Comparison of ENCODE assay signal across 19 mouse cellular contexts in genomic region chrX:151653744-151654143, GRCm38 (mm10).
"Had no signal": no experiment of that assay in that cellular context is flagged by ENCODE, and none has a peak within 500 bp of the region (broad histone marks: within the 10 kb centered on the region; RNA-seq: fewer than 3 reads in every experiment).

No protein-coding gene starts in this region.

- H3K9me3 ChIP-seq: lung, embryonic 15.5 days; midbrain, embryonic 10.5 days; midbrain, embryonic 12.5 days; neural tube, embryonic 13.5 days; neural tube, embryonic 15.5 days; stomach, embryonic 15.5 days had no signal

- H3K36me3 ChIP-seq: lung, embryonic 15.5 days; midbrain, embryonic 10.5 days; midbrain, embryonic 12.5 days; neural tube, embryonic 13.5 days; neural tube, embryonic 15.5 days; stomach, embryonic 15.5 days had no signal

- H3K27me3 ChIP-seq: lung, embryonic 15.5 days; midbrain, embryonic 12.5 days; neural tube, embryonic 13.5 days; neural tube, embryonic 15.5 days; stomach, embryonic 15.5 days had no signal

- H3K4me3 ChIP-seq: lung, embryonic 15.5 days; midbrain, embryonic 10.5 days; midbrain, embryonic 12.5 days; myocyte; neural tube, embryonic 13.5 days; neural tube, embryonic 15.5 days; stomach, embryonic 15.5 days had no signal

- H3K9ac ChIP-seq: liver, postnatal 0 days; lung, embryonic 15.5 days; midbrain, embryonic 12.5 days; neural tube, embryonic 13.5 days; neural tube, embryonic 15.5 days; stomach, embryonic 15.5 days had no signal

- ATAC-seq: liver, postnatal 0 days; lung, postnatal 0 days; midbrain, embryonic 16.5 days had no signal

- DNase-seq: liver, postnatal 0 days; lung, adult 2 months; lung, postnatal 14 days; lung, postnatal 36 days; midbrain, embryonic 14.5 days; right cerebral cortex, postnatal 14 days; thymus, adult 2 months; thymus, postnatal 25 days; thymus, postnatal 4 days had no signal

- H3K27ac ChIP-seq: lung, embryonic 15.5 days; midbrain, embryonic 10.5 days; midbrain, embryonic 12.5 days; neural tube, embryonic 13.5 days; neural tube, embryonic 15.5 days; stomach, embryonic 15.5 days; stomach, postnatal 0 days had no signal

- H3K4me1 ChIP-seq: lung, embryonic 15.5 days; midbrain, embryonic 10.5 days; midbrain, embryonic 12.5 days; neural tube, embryonic 13.5 days; neural tube, embryonic 15.5 days; stomach, embryonic 15.5 days had no signal
